ENCODE assay signal across 8 mouse cellular contexts in genomic region chr17:24896241-24896992, GRCm38 (mm10). TPM values are rescaled to one million over a fixed set of nuclear protein-coding genes. Genes with fewer than 3 reads are reported as not detected.
DNase-seq lines count a peak whose midpoint lies in the region; ATAC-seq and TF ChIP-seq lines count a peak whose summit lies in the region.

Gene Nme3, plus strand, starts transcription at chr17:24896500.

- 2% methylated on average over 50 of the region's 50 CpGs for WGBS in embryonic facial prominence, embryonic 10.5 days
- WGBS in limb, embryonic 14.5 days, result 5% methylated on average over 46 of the region's 50 CpGs
- under 1% methylated on average over 50 of the region's 50 CpGs for WGBS in midbrain, embryonic 15.5 days

- DNase-seq in 416B (ENCODE audit: low read depth), result peak; percentile 73
- DNase-seq in adrenal gland, postnatal 25 days, result peak; percentile 83
- peak; percentile 86 for DNase-seq in embryonic facial prominence, embryonic 10.5 days (ENCODE audit: low spot score)
- DNase-seq in heart, adult 18-20 months, result peak; percentile 74 to 84
- DNase-seq in kidney, adult 18-20 months, result peak; percentile 84
- peak; percentile 63 for DNase-seq in limb, embryonic 14.5 days (ENCODE audit: low spot score)
- DNase-seq in spleen, postnatal 10 days (ENCODE audit: low spot score in 2 of 2), result peak; percentile 82 to 87

- H3K4me3 ChIP-seq in embryonic facial prominence, embryonic 10.5 days, result peak within 1 kb of the TSS; percentile 83
- peak within 1 kb of the TSS; percentile 70 for H3K4me3 ChIP-seq in limb, embryonic 14.5 days (replicated peaks; ENCODE audit: low read length)
- peak within 1 kb of the TSS; percentile 76 for H3K4me3 ChIP-seq in midbrain, embryonic 15.5 days

- H3K4me2 ChIP-seq in limb, embryonic 14.5 days (replicated peaks; ENCODE audit: low read depth, low read length, severe bottlenecking), result peak within 1 kb of the TSS; percentile 98
- H3K4me2 ChIP-seq in midbrain, embryonic 15.5 days, result peak within 1 kb of the TSS; percentile 92

- no peaks in the 10 kb centered on the region for H3K27me3 ChIP-seq in embryonic facial prominence, embryonic 10.5 days (replicated peaks; ENCODE audit: low read depth, poor library complexity, severe bottlenecking)
- H3K27me3 ChIP-seq in limb, embryonic 14.5 days (ENCODE audit: control insufficient read depth, insufficient read depth, low read length), result no peaks in the 10 kb centered on the region
- H3K27me3 ChIP-seq in midbrain, embryonic 15.5 days (replicated peaks), result no peaks in the 10 kb centered on the region

- H3K4me1 ChIP-seq in embryonic facial prominence, embryonic 10.5 days, result peaks cover 46% of the 10 kb centered on the region
- peaks cover 22% of the 10 kb centered on the region for H3K4me1 ChIP-seq in limb, embryonic 14.5 days (ENCODE audit: control insufficient read depth, insufficient read depth, low read length)
- H3K4me1 ChIP-seq in midbrain, embryonic 15.5 days, result peaks cover 50% of the 10 kb centered on the region

- no peaks in the 10 kb centered on the region for H3K9me3 ChIP-seq in embryonic facial prominence, embryonic 10.5 days
- H3K9me3 ChIP-seq in limb, embryonic 14.5 days (ENCODE audit: control insufficient read depth, low read length), result no peaks in the 10 kb centered on the region
- no peaks in the 10 kb centered on the region for H3K9me3 ChIP-seq in midbrain, embryonic 15.5 days

- peak within 1 kb of the TSS; percentile 86 for H3K9ac ChIP-seq in limb, embryonic 14.5 days (ENCODE audit: low read depth, low read length, severe bottlenecking)
- H3K9ac ChIP-seq in midbrain, embryonic 15.5 days, result peak within 1 kb of the TSS; percentile 90

- H3K36me3 ChIP-seq in embryonic facial prominence, embryonic 10.5 days (replicated peaks), result peaks cover 74% of the 10 kb centered on the region
- H3K36me3 ChIP-seq in limb, embryonic 14.5 days (ENCODE audit: control insufficient read depth, insufficient read depth, low read length), result peaks cover 72% of the 10 kb centered on the region
- peaks cover 50% of the 10 kb centered on the region for H3K36me3 ChIP-seq in midbrain, embryonic 15.5 days (replicated peaks)

- H3K27ac ChIP-seq in embryonic facial prominence, embryonic 10.5 days (replicated peaks), result peak within 1 kb of the TSS; percentile 90
- H3K27ac ChIP-seq in limb, embryonic 14.5 days (replicated peaks; ENCODE audit: low read depth, low read length), result peak within 1 kb of the TSS; percentile 68
- peak within 1 kb of the TSS; percentile 88 for H3K27ac ChIP-seq in midbrain, embryonic 15.5 days

- no peak for TF ChIP-seq POLR2A in limb, embryonic 14.5 days (IDR thresholded peaks at IDR 0.05; ENCODE audit: borderline replicate concordance, extremely low read depth, insufficient read depth, insufficient read length)

- peak; percentile 46 for ATAC-seq in limb, embryonic 14.5 days (ENCODE audit: low FRiP score, low read depth)
- peak; percentile 65 for ATAC-seq in midbrain, embryonic 15.5 days (replicated peaks)

RNA-seq across cellular contexts. Expression of gene Nme3, which starts in this region (rescaled TPM):
- total RNA-seq in adrenal gland, postnatal 25 days (2021), result 85.2 and 112 TPM in 2 replicates
- 47.3 and 50.1 TPM in 2 replicates for polyA plus RNA-seq in embryonic facial prominence, embryonic 10.5 days (2016; fragmentation: Nextera tagmentation; extraction: Ambion mirVana)
- 10 to 100 TPM; 33.8 to 36.0 TPM for total RNA-seq in heart, adult 18-20 months (2021)
- 30.3 and 36.5 TPM in 2 replicates for polyA plus RNA-seq in limb, embryonic 14.5 days (2012; rRNA removed)
- polyA plus RNA-seq in limb, embryonic 14.5 days (2014; fragmentation: Nextera tagmentation; extraction: Ambion mirVana), result 47.6 and 48.4 TPM in 2 replicates
- polyA plus RNA-seq in midbrain, embryonic 15.5 days (2015; fragmentation: Nextera tagmentation; extraction: Ambion mirVana), result 79.7 and 82.3 TPM in 2 replicates

Comparison
In these comparisons a context has a peak if more than half of its experiments do, and no peak if none do; other contexts are left out.
1. Peak in every context shown above with its lines: DNase-seq, ATAC-seq, H3K4me3 ChIP-seq and H3K27ac ChIP-seq.